Mouse (Mus musculus) kidney, embryonic 14.5 days (tissue): ENCODE measurements at regions not wholly inside any gene's neighbourhood (a gene's known extent, or its start where the extent isn't known, plus 50 kb on each side); places are given as distances from the start of the nearest gene placed in this dataset.

Source experiments
- ATAC-seq: fragments of 200-750 bp; cut with Nextera tagmentation; 2 replicates; pipeline ENCODE4 v1.8.0; 2017; ENCODE audit warnings: moderate number of reproducible peaks, mild to moderate bottlenecking, moderate TSS enrichment, moderate library complexity; ENCODE audit not compliant: low FRiP score, low TSS enrichment
- H3K27ac ChIP-seq: fragments of 300-500 bp; sonication (generic); 2 replicates; pipeline ENCODE4 v1.5.1; 2014; ENCODE audit warnings: low read depth, mild to moderate bottlenecking, low read length, moderate library complexity, mixed read lengths
- H3K27me3 ChIP-seq: fragments of 300-500 bp; sonication (generic); 2 replicates; pipeline ENCODE4 v1.6.1; 2014; ENCODE audit warnings: mild to moderate bottlenecking, low read length; ENCODE audit not compliant: control insufficient read depth, insufficient read depth
- H3K36me3 ChIP-seq: fragments of 300-500 bp; sonication (generic); 2 replicates; pipeline ENCODE4 v1.6.1; 2014; ENCODE audit warnings: low read length, mixed read lengths; ENCODE audit not compliant: control insufficient read depth, insufficient read depth
- H3K4me1 ChIP-seq: fragments of 300-500 bp; sonication (generic); 2 replicates; pipeline ENCODE4 v1.6.1; 2014; ENCODE audit warnings: low read length, mixed read lengths; ENCODE audit not compliant: control insufficient read depth, insufficient read depth
- H3K4me2 ChIP-seq: fragments of 300-500 bp; sonication (generic); replicated peaks from 2 replicates; pipeline ENCODE4 v1.6.1; 2014; ENCODE audit warnings: low read depth, mild to moderate bottlenecking, low read length
- H3K4me3 ChIP-seq: fragments of 300-500 bp; sonication (generic); 2 replicates; pipeline ENCODE4 v1.5.1; 2014; ENCODE audit warnings: mild to moderate bottlenecking, low read length
- H3K9ac ChIP-seq: fragments of 300-500 bp; sonication (generic); 2 replicates; pipeline ENCODE4 v1.6.1; 2014; ENCODE audit warnings: low read depth, mild to moderate bottlenecking, low read length, moderate library complexity
- H3K9me3 ChIP-seq: fragments of 300-500 bp; sonication (generic); 2 replicates; pipeline ENCODE4 v1.6.1; 2016; ENCODE audit warnings: low read length; ENCODE audit not compliant: control insufficient read depth
- WGBS: fragments of 180-500 bp; shearing (Covaris S2); extraction: QIAGEN DNeasy Blood & Tissue Kit; methylation state at CpG from one replicate; pipeline ENCODE4 v1.1.7; 2014; 5-methylcytosine and 5-hydroxymethylcytosine counted together

GRCm38 (mm10) chr13:119233030-119233385 is 195.4 kb upstream of the Paip1 start:
- 57% methylated on average over 4 of the region's 4 CpGs for WGBS
- H3K4me1 ChIP-seq: no peaks in the 10 kb centered on the region
- H3K9ac ChIP-seq: no peak overlapping the region
- H3K4me3 ChIP-seq: no peak overlapping the region
- no peaks in the 10 kb centered on the region for H3K36me3 ChIP-seq
- no peak overlapping the region for H3K4me2 ChIP-seq
- ATAC-seq: no peak
- no peaks in the 10 kb centered on the region for H3K27me3 ChIP-seq
- no peak overlapping the region for H3K27ac ChIP-seq
- no peaks in the 10 kb centered on the region for H3K9me3 ChIP-seq

GRCm38 (mm10) chr13:119233869-119234268 is 194.5 kb upstream of the Paip1 start:
- WGBS: 25% methylated on average over 3 of the region's 3 CpGs
- Histone ChIP-seq H3K4me3 (no peak overlapping the region), H3K9me3 (no peaks in the 10 kb centered on the region), H3K4me1 (no peaks in the 10 kb centered on the region), H3K9ac (no peak overlapping the region), H3K27ac (no peak overlapping the region), H3K4me2 (no peak overlapping the region), H3K36me3 (no peaks in the 10 kb centered on the region), H3K27me3 (no peaks in the 10 kb centered on the region)
- no peak for ATAC-seq

- no peak overlapping the region for H3K9ac ChIP-seq
- H3K4me1 ChIP-seq: no peaks in the 10 kb centered on the region
- WGBS: 70% methylated on average over 3 of the region's 3 CpGs
- H3K27me3 ChIP-seq: no peaks in the 10 kb centered on the region
- no peak overlapping the region for H3K27ac ChIP-seq
- no peaks in the 10 kb centered on the region for H3K36me3 ChIP-seq
- no peak for ATAC-seq
- no peak overlapping the region for H3K4me2 ChIP-seq
- no peaks in the 10 kb centered on the region for H3K9me3 ChIP-seq
- no peak overlapping the region for H3K4me3 ChIP-seq
Measured at GRCm38 (mm10) chr13:119242358-119242757, 186.0 kb upstream of the Paip1 start.

- Histone ChIP-seq H3K9me3 (no peaks in the 10 kb centered on the region), H3K9ac (no peak overlapping the region), H3K27ac (no peak overlapping the region), H3K4me3 (no peak overlapping the region), H3K4me2 (no peak overlapping the region), H3K4me1 (no peaks in the 10 kb centered on the region), H3K27me3 (no peaks in the 10 kb centered on the region), H3K36me3 (no peaks in the 10 kb centered on the region)
- no peak for ATAC-seq
- whole genome bisulfite sequencing: 84% methylated on average over 2 of the region's 2 CpGs
Measured at GRCm38 (mm10) chr13:119247101-119247500, 181.3 kb upstream of the Paip1 start.

- Histone ChIP-seq H3K4me3 (no peak overlapping the region), H3K9ac (no peak overlapping the region), H3K9me3 (no peaks in the 10 kb centered on the region), H3K27me3 (no peaks in the 10 kb centered on the region), H3K4me1 (no peaks in the 10 kb centered on the region), H3K36me3 (no peaks in the 10 kb centered on the region), H3K27ac (no peak overlapping the region), H3K4me2 (no peak overlapping the region)
- 88% methylated on average over 2 of the region's 2 CpGs for WGBS
- no peak for ATAC-seq
Measured at GRCm38 (mm10) chr13:119252006-119252405, 176.4 kb upstream of the Paip1 start.

- Histone ChIP-seq H3K9ac (no peak overlapping the region), H3K27ac (no peak overlapping the region), H3K27me3 (no peaks in the 10 kb centered on the region), H3K9me3 (no peaks in the 10 kb centered on the region), H3K4me2 (no peak overlapping the region), H3K36me3 (no peaks in the 10 kb centered on the region), H3K4me1 (no peaks in the 10 kb centered on the region), H3K4me3 (no peak overlapping the region)
- ATAC-seq: no peak
- WGBS: 65% methylated on average over 6 of the region's 6 CpGs
Measured at GRCm38 (mm10) chr13:119256350-119256749, 172.1 kb upstream of the Paip1 start.

GRCm38 (mm10) chr13:119258515-119258914 is 169.9 kb upstream of the Paip1 start:
- H3K4me3 ChIP-seq: no peak overlapping the region
- no peak for ATAC-seq
- H3K36me3 ChIP-seq: no peaks in the 10 kb centered on the region
- H3K27me3 ChIP-seq: no peaks in the 10 kb centered on the region
- H3K9ac ChIP-seq: no peak overlapping the region
- H3K9me3 ChIP-seq: no peaks in the 10 kb centered on the region
- WGBS: 67% methylated on average over 9 of the region's 9 CpGs
- no peak overlapping the region for H3K27ac ChIP-seq
- no peaks in the 10 kb centered on the region for H3K4me1 ChIP-seq
- H3K4me2 ChIP-seq: no peak overlapping the region

GRCm38 (mm10) chr13:119263561-119263960 is 164.8 kb upstream of the Paip1 start:
- Histone ChIP-seq H3K4me1 (0 out of 2 replicates have a peak, but pooled peaks cover 5% of the 10 kb centered on the region), H3K36me3 (no peaks in the 10 kb centered on the region), H3K4me2 (no peak overlapping the region), H3K4me3 (no peak overlapping the region), H3K9ac (no peak overlapping the region), H3K27ac (no peak overlapping the region), H3K27me3 (no peaks in the 10 kb centered on the region), H3K9me3 (no peaks in the 10 kb centered on the region)
- WGBS: 55% methylated on average over 2 of the region's 2 CpGs
- ATAC-seq: no peak

GRCm38 (mm10) chr13:119267608-119268300 is 160.6 kb upstream of the Paip1 start:
- Histone ChIP-seq H3K36me3 (no peaks in the 10 kb centered on the region), H3K27ac (no peak overlapping the region), H3K4me2 (no peak overlapping the region), H3K27me3 (no peaks in the 10 kb centered on the region), H3K9me3 (no peaks in the 10 kb centered on the region), H3K4me3 (no peak overlapping the region), H3K4me1 (0 out of 2 replicates have a peak, but pooled peaks cover 5% of the 10 kb centered on the region), H3K9ac (no peak overlapping the region)
- peak; percentile 71; the same call in 1 of the 2 replicates for ATAC-seq
- 41% methylated on average over 4 of the region's 4 CpGs for WGBS
